Mouse (Mus musculus) liver, adult (tissue): Measurements from ENCODE around the gene Mup22.
A peak's percentile ranks its signal among the peaks of the same experiment; 100 is the strongest.
"Not testable (repeated sequence)": the region's sequence is repeated elsewhere in the genome, so short reads cannot be mapped to it uniquely, and the experiment has no call there.

Source experiments
- GATA4 ChIP-seq: IDR thresholded peaks from 2 replicates; pipeline ENCODE4 v1.6.1; 2014; ENCODE audit warnings: mild to moderate bottlenecking, low read length; ENCODE audit not compliant: insufficient replicate concordance

Gene Mup22

GRCm38 (mm10) chr4:60821363-60821762, at the start of gene Mup22:
Mup22 (minus strand) TSS chr4:60821463.
- TF ChIP-seq GATA4, result not testable (repeated sequence)

GRCm38 (mm10) chr4:60840889-60841288, 19.6 kb upstream of the Mup22 start:
- peak; percentile 70; the same call in 1 of the 2 replicates for TF ChIP-seq GATA4
